Mouse (Mus musculus) kidney, adult 2 months (tissue): ENCODE results near the gene Fabp2. TPM values are rescaled to one million over a fixed set of nuclear protein-coding genes. Genes with fewer than 3 reads are reported as not detected.

ENCODE experiments used
- DNase-seq: peaks from one replicate; pipeline ENCODE4 v3.0.0; 2021
- H3K27ac ChIP-seq: fragments of 200-500 bp; 2 replicates; pipeline ENCODE4 v1.5.1; 2012; ENCODE audit warnings: low read depth, low read length, control low read depth, inconsistent platforms; ENCODE audit not compliant: insufficient read depth
- H3K27me3 ChIP-seq: fragments of 200-500 bp; replicated peaks from 2 replicates; pipeline ENCODE4 v1.6.1; 2012; ENCODE audit warnings: mild to moderate bottlenecking, moderate library complexity, low read length, inconsistent platforms; ENCODE audit not compliant: control insufficient read depth, insufficient read depth
- H3K36me3 ChIP-seq: fragments of 200-500 bp; 2 replicates; pipeline ENCODE4 v1.6.1; 2012; ENCODE audit warnings: mild to moderate bottlenecking, moderate library complexity, low read length, inconsistent platforms; ENCODE audit not compliant: control insufficient read depth, insufficient read depth
- H3K4me1 ChIP-seq: fragments of 200-500 bp; 2 replicates; pipeline ENCODE4 v1.6.1; 2011; ENCODE audit warnings: low read length; ENCODE audit not compliant: control insufficient read depth, insufficient read depth
- H3K4me3 ChIP-seq: fragments of 200-500 bp; 2 replicates; pipeline ENCODE4 v1.5.1; 2011; ENCODE audit warnings: mild to moderate bottlenecking, low read depth, low read length, control low read depth; ENCODE audit not compliant: insufficient read depth
- CTCF ChIP-seq: fragments of 200-500 bp; conservative IDR thresholded peaks from 2 replicates; pipeline ENCODE4 v1.5.1; 2011; ENCODE audit warnings: low read depth, mild to moderate bottlenecking, control low read depth, low read length, moderate library complexity, mixed read lengths; ENCODE audit not compliant: insufficient read depth, insufficient read length
- POLR2A ChIP-seq: fragments of 200-500 bp; IDR thresholded peaks from one replicate; pipeline ENCODE4 v1.6.1; 2011; ENCODE audit warnings: low read depth, low read length, control low read depth
- WGBS: fragments of 180-500 bp; shearing (Covaris S2); methylation state at CpG from one replicate; pipeline ENCODE4 v1.1.7; 2018; 5-methylcytosine and 5-hydroxymethylcytosine counted together
- polyA plus RNA-seq: library from polyadenylated mRNA; depleted of rRNA; stranded (reverse); fragments of >200 nt; gene quantifications from 2 replicates; pipeline ENCODE4 v1.2.3, GENCODE M21; 2012; rRNA removed

Gene Fabp2
- not detected in 2 replicates for polyA plus RNA-seq

DNA sequence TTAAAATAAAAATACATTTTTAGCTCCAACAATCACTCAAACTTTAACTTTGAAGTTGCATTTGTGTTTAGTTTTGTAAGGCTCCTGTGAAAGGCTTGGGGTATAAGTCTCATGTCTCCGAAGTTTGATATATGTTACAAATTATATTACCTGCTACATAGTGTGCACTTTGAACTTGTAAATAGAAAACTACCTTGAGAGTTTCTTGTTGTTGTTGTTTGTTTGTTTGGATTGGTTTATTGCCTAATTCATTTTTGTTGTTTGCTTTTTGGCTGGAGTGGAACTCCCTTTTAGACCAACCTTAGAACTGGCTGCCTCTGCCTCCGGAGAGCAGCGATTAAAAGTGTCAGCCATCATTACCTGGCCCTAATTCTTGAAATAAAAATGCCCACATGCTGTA is at the start of gene Fabp2:
TSS of gene Fabp2 (plus strand) at position 301 of the 400 bp plus-strand sequence.
- Histone ChIP-seq H3K4me3 (no peak within 1 kb of the TSS), H3K27ac (no peak within 1 kb of the TSS), H3K36me3 (no peaks in the 10 kb centered on the region), H3K27me3 (no peaks in the 10 kb centered on the region), H3K4me1 (no peaks in the 10 kb centered on the region)
- 94% methylated on average over 3 of the region's 3 CpGs for WGBS
- TF ChIP-seq CTCF, result no peak
- TF ChIP-seq POLR2A, result no peak
- DNase-seq, result no peak

DNA sequence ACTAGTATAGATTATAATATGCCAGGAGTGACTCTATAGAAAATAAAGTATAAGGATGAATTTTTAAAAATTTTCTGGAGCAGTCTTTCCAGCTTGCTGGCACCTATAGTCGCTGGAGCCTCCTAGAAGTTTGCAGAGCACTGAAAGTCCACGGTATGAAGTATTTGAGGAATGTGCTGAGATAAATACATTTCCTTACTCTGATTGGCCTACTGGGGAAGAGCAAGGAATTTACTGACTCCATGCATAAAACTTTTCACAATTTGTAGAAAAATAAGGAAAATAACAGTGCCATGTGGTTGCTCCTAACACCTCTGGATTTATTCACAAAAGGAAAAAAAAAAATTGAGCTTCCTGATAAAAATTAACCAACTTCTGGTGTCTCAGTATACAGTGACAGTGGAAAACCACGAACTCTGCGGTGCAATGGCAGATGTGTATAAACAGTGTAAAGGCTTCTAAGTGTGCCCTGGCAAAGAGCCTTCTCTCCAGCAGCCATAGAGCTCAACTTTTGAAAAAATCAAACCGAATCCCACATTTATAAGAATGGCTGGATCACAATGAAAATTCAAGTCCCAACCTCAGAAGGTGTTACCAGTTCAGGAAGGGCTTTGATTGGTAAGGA is 46.4 kb upstream of the Fabp2 start:
- Histone ChIP-seq H3K27ac (no peak overlapping the region), H3K36me3 (no peaks in the 10 kb centered on the region), H3K4me3 (no peak overlapping the region), H3K4me1 (no peaks in the 10 kb centered on the region), H3K27me3 (no peaks in the 10 kb centered on the region)
- TF ChIP-seq POLR2A (no peak), CTCF (no peak)
- no peak for DNase-seq
- WGBS, result 47% methylated on average over 5 of the region's 5 CpGs

DNA sequence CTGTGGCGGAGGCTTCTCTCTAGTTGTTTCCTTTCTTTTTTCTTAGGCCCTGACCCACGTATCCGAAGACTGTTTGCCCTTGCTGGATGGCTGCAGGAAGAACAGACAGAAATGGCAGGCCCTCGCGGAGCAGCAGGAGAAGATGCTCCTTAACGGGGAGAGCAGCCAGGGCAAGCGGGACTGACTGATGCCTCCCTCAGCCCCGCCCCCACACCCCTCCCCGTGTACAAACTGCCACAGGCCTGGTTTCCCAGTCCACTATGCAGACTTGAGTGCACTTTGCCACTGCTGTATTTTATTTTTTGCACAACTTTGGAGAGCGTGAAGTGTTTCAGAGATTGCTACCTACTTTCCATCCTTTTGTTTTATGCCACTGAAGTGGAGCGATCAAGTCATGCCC is 39.7 kb upstream of the Fabp2 start:
- 72% methylated on average over 11 of the region's 11 CpGs for WGBS

DNA sequence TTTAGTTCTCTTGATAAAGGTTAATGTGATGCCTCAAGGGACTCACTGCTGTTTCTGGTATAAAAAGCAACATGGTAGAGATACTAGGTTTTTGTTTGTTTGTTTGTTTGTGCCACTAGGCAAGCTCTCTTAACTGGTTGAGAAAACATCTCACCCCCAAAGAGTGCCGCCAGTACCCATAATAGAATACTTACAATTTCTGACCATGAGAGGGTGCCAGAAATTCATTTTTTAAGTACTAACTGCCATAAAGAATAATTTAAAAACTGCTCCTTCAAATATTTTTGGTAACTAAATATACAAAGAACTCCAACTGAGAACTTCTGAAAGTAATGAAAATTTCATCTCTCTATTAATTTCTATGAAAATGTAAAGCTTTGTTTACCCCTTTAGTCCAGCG is 35.0 kb upstream of the Fabp2 start:
- no peak overlapping the region for H3K4me3 ChIP-seq
- no peaks in the 10 kb centered on the region for H3K27me3 ChIP-seq
- TF ChIP-seq POLR2A, result no peak
- no peak for TF ChIP-seq CTCF
- no peaks in the 10 kb centered on the region for H3K4me1 ChIP-seq
- no peak for DNase-seq
- H3K36me3 ChIP-seq, result no peaks in the 10 kb centered on the region
- no peak overlapping the region for H3K27ac ChIP-seq
- WGBS, result 59% methylated on average over 2 of the region's 2 CpGs

More for the DNA sequence above, 39.7 kb upstream of the Fabp2 start:
- H3K27me3 ChIP-seq, result no peaks in the 10 kb centered on the region
- H3K36me3 ChIP-seq, result no peaks in the 10 kb centered on the region
- no peak overlapping the region for H3K4me3 ChIP-seq
- no peak overlapping the region for H3K27ac ChIP-seq
- no peak for DNase-seq
- TF ChIP-seq POLR2A, result no peak
- no peak for TF ChIP-seq CTCF
- H3K4me1 ChIP-seq, result no peaks in the 10 kb centered on the region

DNA sequence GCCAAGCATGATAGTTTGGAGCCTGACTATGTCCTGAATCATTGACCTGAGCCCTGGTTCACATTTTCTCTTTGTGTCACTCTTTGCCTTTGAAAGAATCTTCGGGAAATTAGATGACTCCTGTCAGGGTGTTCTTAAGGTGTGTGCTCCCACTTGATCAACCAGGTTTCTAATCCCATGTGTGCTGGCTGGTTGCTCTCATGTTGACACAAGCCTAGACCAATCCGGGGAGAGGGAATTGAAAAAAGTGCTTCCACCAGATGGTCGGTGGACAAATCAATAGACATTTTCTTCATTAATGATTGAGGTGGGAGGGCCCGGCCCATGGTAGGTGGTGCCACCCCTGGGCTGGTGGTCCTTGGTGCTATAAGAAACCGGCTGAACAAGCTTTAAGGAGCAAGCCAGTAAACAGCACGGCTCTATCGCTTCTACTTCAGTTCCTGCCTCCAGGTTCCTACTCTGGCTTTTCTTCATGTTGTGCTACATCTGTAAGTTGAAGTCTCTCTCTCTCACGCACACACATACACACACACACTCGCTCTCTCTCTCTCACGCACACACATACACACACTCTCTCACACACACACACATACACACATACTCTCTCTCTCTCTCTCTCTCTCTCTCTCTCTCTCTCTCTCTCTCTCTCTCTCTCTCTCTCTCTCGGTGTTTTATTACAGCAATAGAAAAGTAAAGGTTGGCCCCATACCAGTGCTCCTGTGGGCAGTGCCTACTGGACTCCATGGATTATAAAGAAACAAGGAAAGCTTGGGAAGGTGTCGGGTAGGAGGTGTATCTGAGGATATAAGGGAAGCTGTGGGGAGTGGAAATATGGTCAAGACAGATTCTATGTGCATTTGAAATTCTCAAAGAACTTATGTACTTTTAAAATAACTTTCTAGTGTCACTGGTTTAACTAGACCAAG is 34.0 kb upstream of the Fabp2 start:
- no peak for DNase-seq
- H3K27ac ChIP-seq, result no peak overlapping the region
- 82% methylated on average over 12 of the region's 12 CpGs for WGBS
- H3K4me3 ChIP-seq, result no peak overlapping the region
- TF ChIP-seq CTCF, result no peak
- no peak for TF ChIP-seq POLR2A
- no peaks in the 10 kb centered on the region for H3K4me1 ChIP-seq
- H3K36me3 ChIP-seq, result no peaks in the 10 kb centered on the region
- H3K27me3 ChIP-seq, result no peaks in the 10 kb centered on the region

DNA sequence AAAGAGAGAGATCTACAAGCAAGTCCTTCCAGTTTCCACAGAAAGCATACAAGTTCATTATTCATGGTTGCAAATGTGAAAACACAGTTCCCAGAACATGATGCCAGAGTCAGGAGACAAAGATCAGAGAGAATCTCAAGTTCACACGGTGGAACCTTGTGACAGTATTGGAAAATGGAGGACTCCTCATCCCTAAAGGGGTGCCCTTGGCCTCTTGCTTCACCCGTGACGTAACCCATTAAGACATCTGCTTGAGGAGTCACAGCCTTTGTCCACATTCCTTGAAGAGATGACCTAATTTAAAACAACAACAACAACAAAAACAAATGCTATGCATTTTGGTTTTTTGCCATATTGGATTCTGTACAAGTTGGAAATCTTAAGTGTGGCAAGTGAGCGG is 29.8 kb upstream of the Fabp2 start:
- no peak overlapping the region for H3K4me3 ChIP-seq
- DNase-seq, result no peak
- WGBS, result 80% methylated on average over 4 of the region's 4 CpGs
- no peaks in the 10 kb centered on the region for H3K4me1 ChIP-seq
- no peaks in the 10 kb centered on the region; the same call in 1 of the 2 replicates for H3K27me3 ChIP-seq
- TF ChIP-seq POLR2A, result no peak
- H3K36me3 ChIP-seq, result no peaks in the 10 kb centered on the region
- H3K27ac ChIP-seq, result no peak overlapping the region

DNA sequence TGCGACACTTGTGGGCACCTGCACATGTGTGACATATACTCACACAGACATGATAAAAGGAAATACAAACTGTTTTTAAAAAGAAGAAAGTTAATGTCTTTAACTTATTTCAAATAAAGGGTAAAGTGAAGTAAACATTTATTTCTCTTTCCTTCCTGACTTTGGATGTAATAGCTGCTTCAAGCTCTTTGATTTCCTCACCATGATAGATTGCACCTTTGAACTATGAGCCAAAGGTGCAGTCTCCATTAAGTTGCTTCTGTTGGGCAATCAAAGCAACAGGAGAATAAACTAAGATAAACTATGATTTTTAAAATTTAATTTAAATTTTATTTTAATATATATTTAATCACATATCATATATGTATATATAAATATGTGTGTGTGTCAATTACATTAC is 26.6 kb upstream of the Fabp2 start:
- no peaks in the 10 kb centered on the region for H3K36me3 ChIP-seq
- no peak overlapping the region for H3K27ac ChIP-seq
- H3K4me1 ChIP-seq, result no peaks in the 10 kb centered on the region
- no peak for DNase-seq
- H3K4me3 ChIP-seq, result no peak overlapping the region
- WGBS, result 94% methylated on average over 1 of the region's 1 CpGs
- no peaks in the 10 kb centered on the region; the same call in 1 of the 2 replicates for H3K27me3 ChIP-seq
- TF ChIP-seq POLR2A (no peak), CTCF (no peak)
